Mouse (Mus musculus) limb, embryonic 13.5 days (tissue): ENCODE results near the gene Med13l. TPM values are rescaled to one million over a fixed set of nuclear protein-coding genes. Genes with fewer than 3 reads are reported as not detected.

Source experiments
- ATAC-seq: fragments of 200-750 bp; cut with Nextera tagmentation; 2 replicates; pipeline ENCODE4 v1.8.0; 2017; ENCODE audit warnings: low read depth, moderate number of reproducible peaks, moderate TSS enrichment; ENCODE audit not compliant: low FRiP score
- H3K27ac ChIP-seq: fragments of 300-500 bp; sonication (generic); 2 replicates; pipeline ENCODE4 v1.5.1; 2015; ENCODE audit warnings: inconsistent platforms, mild to moderate bottlenecking, moderate library complexity
- H3K27me3 ChIP-seq: fragments of 300-500 bp; sonication (generic); 2 replicates; pipeline ENCODE4 v1.6.1; 2015; ENCODE audit warnings: mild to moderate bottlenecking, inconsistent platforms
- H3K36me3 ChIP-seq: fragments of 300-500 bp; sonication (generic); 2 replicates; pipeline ENCODE4 v1.6.1; 2015; ENCODE audit warnings: inconsistent platforms, mild to moderate bottlenecking, moderate library complexity
- H3K4me1 ChIP-seq: fragments of 300-500 bp; sonication (generic); 2 replicates; pipeline ENCODE4 v1.6.1; 2015; ENCODE audit warnings: inconsistent platforms
- H3K4me2 ChIP-seq: fragments of 300-500 bp; sonication (generic); replicated peaks from 2 replicates; pipeline ENCODE4 v1.6.1; 2015; ENCODE audit warnings: inconsistent platforms, mild to moderate bottlenecking, moderate library complexity
- H3K4me3 ChIP-seq: fragments of 300-500 bp; sonication (generic); 2 replicates; pipeline ENCODE4 v1.5.1; 2015; ENCODE audit warnings: moderate library complexity, mild to moderate bottlenecking, inconsistent platforms
- H3K9ac ChIP-seq: fragments of 300-500 bp; sonication (generic); 2 replicates; pipeline ENCODE4 v1.6.1; 2015; ENCODE audit warnings: mild to moderate bottlenecking, inconsistent platforms
- H3K9me3 ChIP-seq: fragments of 300-500 bp; sonication (generic); 2 replicates; pipeline ENCODE4 v1.6.1; 2016; ENCODE audit warnings: inconsistent platforms
- WGBS: fragments of 180-500 bp; shearing (Covaris S2); methylation state at CpG from one replicate; pipeline ENCODE4 v1.1.7; 2015; 5-methylcytosine and 5-hydroxymethylcytosine counted together
- polyA plus RNA-seq: library from polyadenylated mRNA; unstranded; fragments of >200 nt; fragmentation: Nextera tagmentation; extraction: Ambion mirVana; gene quantifications from 2 replicates; pipeline ENCODE4 v1.2.1, GENCODE M21; 2015

The Med13l gene
- polyA plus RNA-seq, 1 experiment from 2014 or later: 19.1 TPM

GRCm38 (mm10) chr5:118526504-118526903 lies 34.0 kb upstream of the Med13l start:
- 20% methylated on average over 13 of the region's 13 CpGs for WGBS
- peak overlapping the region; percentile 14; the same call in 1 of the 2 replicates for H3K4me2 ChIP-seq
- no peak overlapping the region for H3K9ac ChIP-seq

DNA sequence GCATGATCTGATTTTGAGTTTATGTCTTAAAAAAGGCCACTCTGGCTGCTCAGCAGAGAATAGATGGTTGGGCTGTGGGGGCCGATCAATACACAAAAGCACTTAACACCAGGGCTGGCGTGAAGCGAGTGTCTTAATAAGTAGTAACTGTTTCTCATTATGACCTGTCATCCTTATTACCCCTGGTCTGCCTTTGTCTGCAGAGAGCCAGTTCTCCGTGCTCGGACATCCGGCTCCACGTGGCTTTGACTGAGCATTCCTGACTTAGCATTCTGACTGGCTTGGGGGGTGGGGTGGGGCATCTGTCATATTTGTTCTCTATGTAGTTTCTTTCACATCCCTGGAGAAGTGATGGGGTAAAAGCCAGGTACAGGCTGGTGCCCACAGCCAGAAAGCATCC lies 31.2 kb upstream of the Med13l start:
- 13% methylated on average over 7 of the region's 7 CpGs for WGBS
- Histone ChIP-seq H3K27me3 (peaks cover 5% of the 10 kb centered on the region; the same call in 1 of the 2 replicates), H3K27ac (no peak overlapping the region), H3K4me1 (peaks cover 65% of the 10 kb centered on the region), H3K4me2 (no peak overlapping the region), H3K9me3 (no peaks in the 10 kb centered on the region), H3K36me3 (no peaks in the 10 kb centered on the region), H3K4me3 (no peak overlapping the region), H3K9ac (no peak overlapping the region)
- ATAC-seq: no peak

More at GRCm38 (mm10) chr5:118526504-118526903, 34.0 kb upstream of the Med13l start:
- Histone ChIP-seq H3K4me3 (no peak overlapping the region), H3K36me3 (no peaks in the 10 kb centered on the region), H3K4me1 (peaks cover 41% of the 10 kb centered on the region), H3K9me3 (no peaks in the 10 kb centered on the region), H3K27me3 (peaks cover 5% of the 10 kb centered on the region; the same call in 1 of the 2 replicates), H3K27ac (no peak overlapping the region; the same call in 1 of the 2 replicates)
- ATAC-seq: no peak

- Histone ChIP-seq H3K4me3 (no peak overlapping the region), H3K36me3 (no peaks in the 10 kb centered on the region), H3K27me3 (peaks cover 5% of the 10 kb centered on the region; the same call in 1 of the 2 replicates), H3K4me1 (peaks cover 60% of the 10 kb centered on the region), H3K9me3 (no peaks in the 10 kb centered on the region), H3K27ac (peak overlapping the region; percentile 77), H3K9ac (no peak overlapping the region), H3K4me2 (peak overlapping the region; percentile 46)
- WGBS: 4% methylated on average over 13 of the region's 13 CpGs
- 0 out of 2 replicates have a peak, but pooled peaks have one; percentile 15 for ATAC-seq
Observed at GRCm38 (mm10) chr5:118532125-118532524, 28.4 kb upstream of the Med13l start.

GRCm38 (mm10) chr5:118532659-118533058 lies 27.8 kb upstream of the Med13l start:
- H3K4me3 ChIP-seq: no peak overlapping the region
- H3K4me2 ChIP-seq: peak overlapping the region; percentile 46
- no peak for ATAC-seq
- 22% methylated on average over 15 of the region's 15 CpGs for WGBS
- H3K27me3 ChIP-seq: peaks cover 5% of the 10 kb centered on the region; the same call in 1 of the 2 replicates
- H3K4me1 ChIP-seq: peaks cover 64% of the 10 kb centered on the region
- no peaks in the 10 kb centered on the region for H3K36me3 ChIP-seq
- peak overlapping the region; percentile 77; the same call in 1 of the 2 replicates for H3K27ac ChIP-seq
- no peaks in the 10 kb centered on the region for H3K9me3 ChIP-seq
- no peak overlapping the region for H3K9ac ChIP-seq

- no peak for ATAC-seq
- H3K4me2 ChIP-seq: no peak overlapping the region
- H3K4me3 ChIP-seq: no peak overlapping the region
Observed at GRCm38 (mm10) chr5:118534407-118534921, 26.0 kb upstream of the Med13l start.

DNA sequence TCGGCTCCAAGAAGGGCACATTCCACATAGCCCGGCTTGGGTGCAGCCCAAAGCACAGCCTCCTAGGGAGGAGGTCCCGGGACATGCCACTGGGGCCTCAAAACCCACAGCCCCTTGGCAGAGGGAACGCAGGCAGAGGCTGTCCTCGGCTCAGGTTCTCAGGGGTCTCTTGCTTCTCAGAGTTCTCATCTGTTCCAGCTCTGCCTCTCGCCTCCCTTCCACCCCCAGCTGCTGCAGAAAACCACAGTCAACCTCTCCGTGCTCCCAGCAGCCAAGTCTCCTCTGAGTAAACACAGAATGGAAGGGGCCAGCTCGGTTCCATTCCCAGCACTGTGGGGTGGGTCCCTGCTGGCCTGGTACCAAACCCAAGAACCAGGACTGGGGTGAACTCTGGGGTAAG lies 25.3 kb upstream of the Med13l start:
- H3K36me3 ChIP-seq: no peaks in the 10 kb centered on the region
- no peak overlapping the region for H3K4me3 ChIP-seq
- no peak overlapping the region for H3K9ac ChIP-seq
- H3K27me3 ChIP-seq: no peaks in the 10 kb centered on the region
- H3K9me3 ChIP-seq: no peaks in the 10 kb centered on the region
- 28% methylated on average over 8 of the region's 8 CpGs for WGBS
- H3K27ac ChIP-seq: peak overlapping the region; percentile 71; the same call in 1 of the 2 replicates
- peak; percentile 52 for ATAC-seq
- H3K4me1 ChIP-seq: peaks cover 69% of the 10 kb centered on the region
- peak overlapping the region; percentile 22 for H3K4me2 ChIP-seq

More at GRCm38 (mm10) chr5:118534407-118534921, 26.0 kb upstream of the Med13l start:
- 38% methylated on average over 9 of the region's 9 CpGs for WGBS
- peaks cover 69% of the 10 kb centered on the region for H3K4me1 ChIP-seq
- H3K27me3 ChIP-seq: no peaks in the 10 kb centered on the region
- H3K9ac ChIP-seq: no peak overlapping the region
- no peaks in the 10 kb centered on the region for H3K9me3 ChIP-seq
- H3K36me3 ChIP-seq: no peaks in the 10 kb centered on the region
- peak overlapping the region; percentile 71; the same call in 1 of the 2 replicates for H3K27ac ChIP-seq

DNA sequence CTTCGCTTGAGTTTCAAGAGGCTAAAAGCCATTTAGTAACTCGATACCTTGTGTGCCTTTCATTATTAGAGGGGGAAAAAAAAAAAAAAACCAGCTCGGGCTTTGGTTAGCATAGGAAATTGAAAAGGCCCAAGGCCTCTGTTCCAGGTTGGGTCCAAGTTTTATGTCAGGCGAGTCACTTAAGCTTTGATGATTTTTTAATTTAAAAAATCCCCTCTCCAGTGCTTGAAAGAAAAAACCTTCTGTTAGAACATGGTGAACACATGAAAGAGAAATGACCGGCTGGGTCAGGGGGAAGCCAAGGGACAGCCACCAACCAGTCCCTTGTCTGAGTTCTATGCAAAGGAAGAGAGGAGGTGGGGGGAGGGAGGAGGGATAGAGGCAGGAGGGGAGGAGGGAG lies 22.0 kb upstream of the Med13l start:
- Histone ChIP-seq H3K4me3 (no peak overlapping the region), H3K27me3 (no peaks in the 10 kb centered on the region), H3K36me3 (no peaks in the 10 kb centered on the region), H3K27ac (peak overlapping the region; percentile 72), H3K9ac (no peak overlapping the region), H3K4me1 (peaks cover 50% of the 10 kb centered on the region), H3K9me3 (no peaks in the 10 kb centered on the region), H3K4me2 (no peak overlapping the region)
- ATAC-seq: no peak; the same call in 1 of the 2 replicates
- WGBS: 8% methylated on average over 5 of the region's 5 CpGs

- WGBS: 90% methylated on average over 2 of the region's 2 CpGs
- Histone ChIP-seq H3K36me3 (no peaks in the 10 kb centered on the region), H3K27me3 (no peaks in the 10 kb centered on the region), H3K4me2 (no peak overlapping the region), H3K4me1 (peaks cover 8% of the 10 kb centered on the region; the same call in 1 of the 2 replicates), H3K9ac (no peak overlapping the region), H3K9me3 (peaks cover 3% of the 10 kb centered on the region; the same call in 1 of the 2 replicates), H3K4me3 (no peak overlapping the region), H3K27ac (no peak overlapping the region)
- no peak for ATAC-seq
Observed at GRCm38 (mm10) chr5:118543816-118544215, 16.7 kb upstream of the Med13l start.

GRCm38 (mm10) chr5:118550493-118550892 lies 10.0 kb upstream of the Med13l start:
- Histone ChIP-seq H3K4me3 (no peak overlapping the region), H3K36me3 (no peaks in the 10 kb centered on the region), H3K4me1 (peaks cover 5% of the 10 kb centered on the region; the same call in 1 of the 2 replicates), H3K9ac (no peak overlapping the region), H3K27me3 (no peaks in the 10 kb centered on the region), H3K27ac (no peak overlapping the region), H3K4me2 (no peak overlapping the region), H3K9me3 (peaks cover 7% of the 10 kb centered on the region)
- WGBS: 54% methylated on average over 5 of the region's 5 CpGs
- no peak for ATAC-seq

DNA sequence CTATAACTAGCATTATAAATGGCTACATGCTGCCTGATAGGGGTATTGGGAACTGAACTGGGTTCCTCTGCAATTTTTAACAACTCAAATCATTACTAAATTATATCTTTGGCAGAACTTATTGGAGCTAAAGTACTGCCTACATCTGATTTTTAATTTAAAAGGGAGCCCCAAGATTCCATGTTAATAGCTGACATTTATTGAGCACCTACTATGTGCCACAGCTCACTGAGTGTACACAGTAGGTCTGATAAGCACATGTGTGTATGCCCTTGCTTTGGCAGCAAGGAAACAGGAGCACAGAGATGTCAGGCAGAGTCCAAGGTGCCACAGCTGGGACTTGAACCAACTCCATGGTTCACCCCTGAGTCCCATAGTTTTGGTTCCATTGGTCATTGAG lies 7.2 kb upstream of the Med13l start:
- peaks cover 4% of the 10 kb centered on the region; the same call in 1 of the 2 replicates for H3K9me3 ChIP-seq
- no peak overlapping the region for H3K27ac ChIP-seq
- no peaks in the 10 kb centered on the region for H3K36me3 ChIP-seq
- no peak for ATAC-seq
- H3K27me3 ChIP-seq: peaks cover 10% of the 10 kb centered on the region; the same call in 1 of the 2 replicates
- H3K4me1 ChIP-seq: peaks cover 5% of the 10 kb centered on the region; the same call in 1 of the 2 replicates
- no peak overlapping the region for H3K9ac ChIP-seq
- no peak overlapping the region for H3K4me3 ChIP-seq
- no peak overlapping the region for H3K4me2 ChIP-seq

GRCm38 (mm10) chr5:118555305-118555704 lies 5.2 kb upstream of the Med13l start:
- Histone ChIP-seq H3K9me3 (peaks cover 4% of the 10 kb centered on the region; the same call in 1 of the 2 replicates), H3K27ac (no peak overlapping the region), H3K27me3 (peaks cover 10% of the 10 kb centered on the region; the same call in 1 of the 2 replicates), H3K4me1 (peaks cover 15% of the 10 kb centered on the region; the same call in 1 of the 2 replicates), H3K4me3 (no peak overlapping the region), H3K4me2 (no peak overlapping the region), H3K9ac (no peak overlapping the region), H3K36me3 (no peaks in the 10 kb centered on the region)
- ATAC-seq: no peak
- WGBS: 93% methylated on average over 4 of the region's 4 CpGs

- no peak overlapping the region for H3K9ac ChIP-seq
- 41% methylated on average over 12 of the region's 12 CpGs for WGBS
Observed at GRCm38 (mm10) chr5:118556387-118556937, 4.0 kb upstream of the Med13l start.

More at GRCm38 (mm10) chr5:118556387-118556937, 4.0 kb upstream of the Med13l start:
- Histone ChIP-seq H3K9me3 (peaks cover 4% of the 10 kb centered on the region; the same call in 1 of the 2 replicates), H3K4me2 (no peak overlapping the region), H3K4me1 (peaks cover 10% of the 10 kb centered on the region; the same call in 1 of the 2 replicates), H3K27me3 (peaks cover 10% of the 10 kb centered on the region; the same call in 1 of the 2 replicates), H3K4me3 (no peak overlapping the region), H3K27ac (no peak overlapping the region), H3K36me3 (no peaks in the 10 kb centered on the region)
- no peak for ATAC-seq
